7 mouse cellular contexts compared by ENCODE assay signal in genomic region chr10:19850998-19851691, GRCm38 (mm10). TPM values are rescaled to one million over a fixed set of nuclear protein-coding genes. Genes with fewer than 3 reads are reported as not detected.
DNase-seq lines count a peak whose midpoint lies in the region; ATAC-seq and TF ChIP-seq lines count a peak whose summit lies in the region.

Gene Slc35d3 (minus strand): TSS chr10:19851459.

- H3K36me3 ChIP-seq in midbrain, embryonic 12.5 days = no peaks in the 10 kb centered on the region
- H3K36me3 ChIP-seq in stomach, embryonic 16.5 days (ENCODE audit: control insufficient read depth, insufficient read depth, low read length) = no peaks in the 10 kb centered on the region

- H3K27me3 ChIP-seq in midbrain, embryonic 12.5 days = peaks cover 65% of the 10 kb centered on the region
- peaks cover 43% of the 10 kb centered on the region for H3K27me3 ChIP-seq in stomach, embryonic 16.5 days (ENCODE audit: control insufficient read depth, insufficient read depth, low read length)

- peak; percentile 65 for DNase-seq in right cerebral cortex, postnatal 10 days (ENCODE audit: low spot score in 2 of 2)
- DNase-seq in right cerebral cortex, adult 2 months (ENCODE audit: low spot score in 2 of 2) = no peak
- peak; percentile 20 to 44 for DNase-seq in frontal cortex, postnatal 14 days (ENCODE audit: low spot score in 2 of 2)
- peak; percentile 37 for DNase-seq in kidney, postnatal 10 days

- peak within 1 kb of the TSS; percentile 99 for H3K4me2 ChIP-seq in midbrain, embryonic 12.5 days (replicated peaks)
- peak within 1 kb of the TSS; percentile 99 for H3K4me2 ChIP-seq in stomach, embryonic 16.5 days (ENCODE audit: low read depth, low read length)

- WGBS in midbrain, embryonic 12.5 days = under 1% methylated on average over 66 of the region's 72 CpGs
- WGBS in stomach, embryonic 16.5 days = under 1% methylated on average over 70 of the region's 72 CpGs

- H3K9ac ChIP-seq in midbrain, embryonic 12.5 days (replicated peaks) = peak within 1 kb of the TSS; percentile 68
- H3K9ac ChIP-seq in stomach, embryonic 16.5 days (ENCODE audit: low read length) = peak within 1 kb of the TSS; percentile 67

- H3K4me1 ChIP-seq in bone marrow macrophage, adult 2 months (ENCODE audit: control insufficient read depth, insufficient read depth, low read length) = peaks cover 2% of the 10 kb centered on the region; the same call in 1 of the 2 replicates
- peaks cover 30% of the 10 kb centered on the region for H3K4me1 ChIP-seq in midbrain, embryonic 12.5 days
- peaks cover 15% of the 10 kb centered on the region for H3K4me1 ChIP-seq in stomach, embryonic 16.5 days (ENCODE audit: control insufficient read depth, insufficient read depth, low read length)

- H3K4me3 ChIP-seq in bone marrow macrophage, adult 2 months (ENCODE audit: insufficient read depth, low read length) = peak within 1 kb of the TSS; percentile 60
- peak within 1 kb of the TSS; percentile 62 for H3K4me3 ChIP-seq in midbrain, embryonic 12.5 days
- peak within 1 kb of the TSS; percentile 51 for H3K4me3 ChIP-seq in stomach, embryonic 16.5 days (replicated peaks; ENCODE audit: low read length)

- peak; percentile 65; the same call in 1 of the 2 replicates for ATAC-seq in midbrain, embryonic 12.5 days (ENCODE audit: low FRiP score, low read depth)
- ATAC-seq in stomach, embryonic 16.5 days (ENCODE audit: insufficient read depth, low FRiP score) = peak; percentile 47; the same call in 1 of the 2 replicates

- TF ChIP-seq POLR2A in bone marrow macrophage, adult 2 months (IDR thresholded peaks at IDR 0.05; ENCODE audit: borderline replicate concordance, low read depth, low read length) = no peak

- no peak within 1 kb of the TSS for H3K27ac ChIP-seq in bone marrow macrophage, adult 2 months (ENCODE audit: insufficient read depth, low read depth, low read length)
- H3K27ac ChIP-seq in midbrain, embryonic 12.5 days (replicated peaks) = no peak within 1 kb of the TSS
- no peak within 1 kb of the TSS for H3K27ac ChIP-seq in stomach, embryonic 16.5 days (ENCODE audit: low read length)

- H3K9me3 ChIP-seq in midbrain, embryonic 12.5 days = no peaks in the 10 kb centered on the region
- H3K9me3 ChIP-seq in stomach, embryonic 16.5 days (replicated peaks; ENCODE audit: control insufficient read depth, low read length) = no peaks in the 10 kb centered on the region

- no peak for TF ChIP-seq CTCF in bone marrow macrophage, adult 2 months (IDR thresholded peaks at IDR 0.05; ENCODE audit: low read depth, low read length)

RNA-seq across cellular contexts. Expression of gene Slc35d3, which starts in this region (rescaled TPM):
- polyA plus RNA-seq in bone marrow macrophage, adult 2 months (2012; ENCODE audit: insufficient read depth, insufficient read length, missing spikeins) = not detected in 2 replicates
- polyA plus RNA-seq in midbrain, embryonic 12.5 days (2016; fragmentation: Nextera tagmentation; extraction: Ambion mirVana) = 0.63 and 0.64 TPM in 2 replicates
- polyA plus RNA-seq in stomach, embryonic 16.5 days (2015; fragmentation: Nextera tagmentation; extraction: Ambion mirVana) = 0.44 and 0.50 TPM in 2 replicates

Comparison
In these comparisons a context has a peak if more than half of its experiments do, and no peak if none do; other contexts are left out.
1. DNase-seq: peak in right cerebral cortex, postnatal 10 days (2 of 2), frontal cortex, postnatal 14 days (2 of 2) and kidney, postnatal 10 days (single experiment); none in right cerebral cortex, adult 2 months (0 of 2).
2. Peak in ATAC-seq, H3K4me3 ChIP-seq, H3K9ac ChIP-seq and H3K4me2 ChIP-seq in midbrain, embryonic 12.5 days; RNA of the gene not detected or under 1 TPM.
3. Peak in ATAC-seq, H3K4me3 ChIP-seq, H3K9ac ChIP-seq and H3K4me2 ChIP-seq in stomach, embryonic 16.5 days; RNA of the gene not detected or under 1 TPM.
4. Peak in every context shown above with its lines, with median percentiles within 50 percentile points of each other: H3K4me3 ChIP-seq.